Mouse (Mus musculus) small intestine, adult 10 weeks (tissue): Measurements from ENCODE around the gene Epb41l2. TPM values are rescaled to one million over a fixed set of nuclear protein-coding genes. Genes with fewer than 3 reads are reported as not detected.

Experiments used
- polyA plus RNA-seq: library from polyadenylated mRNA; stranded (reverse); fragments of 350-450 nt; fragmentation: Illumina TruSeq; extraction: RNeasy Lipid Tissue Mini Kit (QIAGEN cat#74804); gene quantifications from one replicate; pipeline ENCODE4 v1.2.3, GENCODE M21; 2014; ENCODE audit warnings: low replicate concordance

The Epb41l2 gene
- polyA plus RNA-seq = 46.6 TPM

GRCm38 (mm10) chr10:25359208-25359958 is at the start of gene Epb41l2:
Gene Epb41l2, plus strand, starts transcription at chr10:25359798.

DNA sequence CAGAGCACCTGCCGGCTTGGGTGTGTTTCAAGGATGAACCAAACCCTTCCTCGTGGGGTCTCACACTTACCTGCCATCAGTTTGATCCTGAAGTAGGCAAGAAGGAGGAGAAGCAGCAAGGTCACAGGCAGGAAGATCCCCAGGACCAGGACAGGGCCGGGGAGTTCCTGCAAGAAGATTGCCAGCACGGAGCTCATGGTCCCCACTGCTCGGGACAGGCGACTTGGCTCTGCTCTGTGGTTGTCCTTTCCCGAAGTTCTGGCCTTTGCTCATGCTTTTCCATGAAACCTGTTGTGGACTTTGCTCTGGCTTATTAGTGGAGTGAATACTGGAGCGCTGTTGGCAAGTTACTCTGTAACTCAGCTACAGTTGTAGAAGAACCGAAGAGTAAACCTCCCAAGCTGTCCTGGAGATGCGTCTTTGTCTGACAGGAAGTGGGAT is 176.3 kb downstream of the Epb41l2 start, which contains the start of gene Smlr1:
Gene Smlr1 (minus strand): TSS at position 377 of the 441 bp plus-strand sequence.

Other genes with a start within 250 kb of the Epb41l2 start
- gene Akap7, start 51.9 kb upstream of the Epb41l2 start, polyA plus RNA-seq = 431 TPM
- gene Smlr1, start 176.5 kb downstream of the Epb41l2 start, polyA plus RNA-seq = 8.9 TPM